Mouse (Mus musculus): ENCODE measurements around the gene Pla2g4b. TPM values are rescaled to one million over a fixed set of nuclear protein-coding genes. Genes with fewer than 3 reads are reported as not detected.

Pla2g4b gene
- polyA plus RNA-seq, 1 experiment: 8.3 TPM

DNA sequence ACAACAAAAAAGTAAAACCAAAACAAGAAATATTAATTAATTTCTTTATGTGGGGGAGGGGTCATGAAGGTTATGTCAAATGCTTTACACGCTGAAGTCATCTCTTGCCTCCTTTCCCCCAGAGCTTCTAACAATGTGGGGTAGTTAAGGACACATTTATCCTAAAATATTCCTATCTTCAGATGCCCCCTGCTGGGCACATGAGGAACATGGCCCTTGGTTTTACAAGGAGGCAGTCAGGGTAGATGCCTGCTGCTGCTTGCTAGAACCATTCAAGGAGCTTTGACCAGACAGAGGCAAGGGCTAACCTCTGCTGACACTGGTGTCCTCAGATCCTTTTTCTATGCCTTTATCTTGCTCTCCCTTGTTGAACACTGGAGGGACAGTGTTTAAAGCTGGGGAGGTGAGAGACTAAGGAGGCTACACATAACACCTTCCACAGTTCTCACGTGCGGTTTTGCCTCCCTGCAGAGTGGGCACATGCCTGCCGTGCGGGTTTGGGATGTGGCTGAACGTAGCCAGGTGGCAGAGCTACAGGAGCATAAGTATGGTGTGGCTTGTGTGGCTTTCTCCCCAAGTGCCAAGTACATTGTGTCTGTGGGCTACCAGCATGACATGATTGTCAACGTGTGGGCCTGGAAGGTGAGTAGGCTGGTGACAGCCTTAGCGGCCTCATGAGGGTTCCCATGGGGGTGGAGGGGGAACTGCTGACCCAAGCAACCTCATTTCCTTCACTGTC lies 21.6 kb upstream of the Pla2g4b start:
- Histone ChIP-seq H3K4me1 (ENCODE audit: control insufficient read depth, insufficient read depth, low read length) (peaks cover 2% of the 10 kb centered on the region), H3K27ac (ENCODE audit: insufficient read depth, low read length) (no peak overlapping the region), H3K27me3 (ENCODE audit: control insufficient read depth, insufficient read depth, low read length, poor library complexity, severe bottlenecking) (no peaks in the 10 kb centered on the region), H3K9me3 (replicated peaks; ENCODE audit: control insufficient read depth, insufficient read depth, low read length, poor library complexity, severe bottlenecking) (no peaks in the 10 kb centered on the region), H3K4me3 (ENCODE audit: low read depth, low read length) (no peak overlapping the region), H3K36me3 (ENCODE audit: control insufficient read depth, insufficient read depth, low read length, poor library complexity, severe bottlenecking) (no peaks in the 10 kb centered on the region), H3K9ac (ENCODE audit: low read depth, poor library complexity, severe bottlenecking) (no peak overlapping the region)
- TF ChIP-seq CTCF (IDR thresholded peaks at IDR 0.05; ENCODE audit: low read depth, low read length) (peak; percentile 20), EP300 (IDR thresholded peaks at IDR 0.05; ENCODE audit: insufficient read depth, low read depth, low read length) (no peak)

DNA sequence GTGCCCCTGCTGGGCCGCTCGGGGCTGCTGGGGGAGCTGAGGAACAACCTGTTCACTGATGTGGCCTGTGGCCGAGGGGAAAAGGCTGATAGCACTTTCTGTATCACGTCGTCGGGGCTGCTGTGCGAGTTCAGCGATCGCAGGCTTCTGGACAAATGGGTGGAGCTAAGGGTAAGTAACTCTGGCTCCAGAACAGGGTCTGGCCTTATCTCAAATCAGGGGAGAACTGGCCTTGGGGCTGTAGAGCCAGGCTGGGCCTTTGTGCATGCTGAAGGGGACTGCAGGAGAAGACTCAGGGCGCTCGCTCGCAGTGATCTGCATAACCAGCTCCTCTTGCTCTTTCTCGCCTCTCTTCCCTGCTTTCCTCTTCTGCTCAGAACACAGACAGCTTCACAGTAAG lies 20.3 kb upstream of the Pla2g4b start:
- TF ChIP-seq EP300 (IDR thresholded peaks at IDR 0.05; ENCODE audit: insufficient read depth, low read depth, low read length): no peak
- TF ChIP-seq CTCF (IDR thresholded peaks at IDR 0.05; ENCODE audit: low read depth, low read length): no peak
- TF ChIP-seq POLR2A (IDR thresholded peaks at IDR 0.05; ENCODE audit: insufficient read depth, low read length): no peak
- H3K36me3 ChIP-seq (ENCODE audit: control insufficient read depth, insufficient read depth, low read length, poor library complexity, severe bottlenecking): no peaks in the 10 kb centered on the region

DNA sequence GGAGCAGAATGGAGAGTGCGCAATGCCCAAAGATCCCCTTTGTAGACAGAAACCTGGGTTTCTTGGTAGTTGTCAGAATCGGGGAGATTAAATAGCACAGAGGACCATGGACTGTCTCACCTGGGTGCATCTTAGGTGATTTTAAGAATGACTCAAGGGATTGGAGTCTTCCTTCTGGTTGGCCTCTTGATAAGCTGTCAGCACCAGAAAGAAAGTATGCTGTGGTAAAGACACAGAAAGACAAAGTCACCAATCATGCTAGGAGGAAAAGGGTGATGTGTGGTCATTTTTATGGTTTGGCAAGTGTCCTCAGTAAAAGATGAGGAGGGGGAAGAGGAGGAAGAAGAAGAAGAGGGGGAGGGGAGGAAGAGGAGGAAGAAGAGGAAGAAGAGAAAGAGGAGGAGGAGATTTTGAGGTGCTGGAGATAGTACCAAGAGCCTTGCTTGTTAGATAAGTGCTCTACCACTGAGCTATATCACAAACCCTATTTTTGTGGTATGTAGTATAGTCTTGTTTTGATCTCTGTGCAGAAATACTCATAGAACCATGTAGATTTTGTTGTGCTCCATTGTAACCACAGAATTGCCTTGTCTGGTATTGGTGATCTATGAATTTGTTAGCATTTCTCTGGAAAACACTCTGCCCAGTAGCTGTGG lies 19.3 kb upstream of the Pla2g4b start:
- H3K9me3 ChIP-seq (replicated peaks; ENCODE audit: control insufficient read depth, insufficient read depth, low read length, poor library complexity, severe bottlenecking): no peaks in the 10 kb centered on the region
- TF ChIP-seq CTCF (IDR thresholded peaks at IDR 0.05; ENCODE audit: low read depth, low read length): no peak
- no peak for TF ChIP-seq POLR2A (IDR thresholded peaks at IDR 0.05; ENCODE audit: insufficient read depth, low read length)
- TF ChIP-seq EP300 (IDR thresholded peaks at IDR 0.05; ENCODE audit: insufficient read depth, low read depth, low read length): no peak
- no peak overlapping the region for H3K4me3 ChIP-seq (ENCODE audit: low read depth, low read length)
- H3K9ac ChIP-seq (ENCODE audit: low read depth, poor library complexity, severe bottlenecking): no peak overlapping the region
- H3K36me3 ChIP-seq (ENCODE audit: control insufficient read depth, insufficient read depth, low read length, poor library complexity, severe bottlenecking): no peaks in the 10 kb centered on the region
- no peak overlapping the region for H3K27ac ChIP-seq (ENCODE audit: insufficient read depth, low read length)
- H3K4me1 ChIP-seq (ENCODE audit: control insufficient read depth, insufficient read depth, low read length): no peaks in the 10 kb centered on the region
- H3K27me3 ChIP-seq (ENCODE audit: control insufficient read depth, insufficient read depth, low read length, poor library complexity, severe bottlenecking): no peaks in the 10 kb centered on the region

More for the DNA sequence above, 20.3 kb upstream of the Pla2g4b start:
- H3K27me3 ChIP-seq (ENCODE audit: control insufficient read depth, insufficient read depth, low read length, poor library complexity, severe bottlenecking): no peaks in the 10 kb centered on the region
- H3K4me3 ChIP-seq (ENCODE audit: low read depth, low read length): no peak overlapping the region
- H3K4me1 ChIP-seq (ENCODE audit: control insufficient read depth, insufficient read depth, low read length): no peaks in the 10 kb centered on the region
- no peak overlapping the region for H3K9ac ChIP-seq (ENCODE audit: low read depth, poor library complexity, severe bottlenecking)
- no peak overlapping the region for H3K27ac ChIP-seq (ENCODE audit: insufficient read depth, low read length)
- H3K9me3 ChIP-seq (replicated peaks; ENCODE audit: control insufficient read depth, insufficient read depth, low read length, poor library complexity, severe bottlenecking): no peaks in the 10 kb centered on the region

- Histone ChIP-seq H3K27ac (ENCODE audit: insufficient read depth, low read length) (no peak overlapping the region), H3K9ac (ENCODE audit: low read depth, poor library complexity, severe bottlenecking) (no peak overlapping the region), H3K9me3 (replicated peaks; ENCODE audit: control insufficient read depth, insufficient read depth, low read length, poor library complexity, severe bottlenecking) (no peaks in the 10 kb centered on the region), H3K4me1 (ENCODE audit: control insufficient read depth, insufficient read depth, low read length) (no peaks in the 10 kb centered on the region), H3K27me3 (ENCODE audit: control insufficient read depth, insufficient read depth, low read length, poor library complexity, severe bottlenecking) (no peaks in the 10 kb centered on the region), H3K36me3 (ENCODE audit: control insufficient read depth, insufficient read depth, low read length, poor library complexity, severe bottlenecking) (no peaks in the 10 kb centered on the region), H3K4me3 (ENCODE audit: low read depth, low read length) (no peak overlapping the region)
- TF ChIP-seq POLR2A (IDR thresholded peaks at IDR 0.05; ENCODE audit: insufficient read depth, low read length) (no peak), EP300 (IDR thresholded peaks at IDR 0.05; ENCODE audit: insufficient read depth, low read depth, low read length) (no peak), CTCF (IDR thresholded peaks at IDR 0.05; ENCODE audit: low read depth, low read length) (no peak)
These were observed 17.3 kb upstream of the Pla2g4b start for GRCm38 (mm10) chr2:120015882-120016281.

DNA sequence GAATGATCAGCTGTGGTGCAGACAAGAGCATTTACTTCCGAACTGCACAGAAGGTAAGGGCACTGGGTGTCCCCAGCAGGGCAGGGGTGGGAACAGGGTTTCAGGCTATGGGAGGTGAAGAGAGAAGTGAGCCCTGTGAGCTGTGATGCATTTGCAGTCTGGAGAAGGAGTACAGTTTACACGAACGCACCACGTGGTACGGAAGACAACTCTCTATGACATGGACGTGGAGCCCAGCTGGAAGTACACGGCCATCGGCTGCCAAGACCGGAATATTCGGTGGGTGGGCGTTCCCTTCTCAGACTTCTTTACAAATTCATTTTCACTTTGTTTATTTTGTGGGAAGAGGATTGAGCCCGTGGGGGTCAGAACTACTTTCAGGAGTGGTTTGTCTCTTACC lies 15.6 kb upstream of the Pla2g4b start:
- H3K27me3 ChIP-seq (ENCODE audit: control insufficient read depth, insufficient read depth, low read length, poor library complexity, severe bottlenecking): no peaks in the 10 kb centered on the region
- no peak overlapping the region for H3K4me3 ChIP-seq (ENCODE audit: low read depth, low read length)
- H3K27ac ChIP-seq (ENCODE audit: insufficient read depth, low read length): no peak overlapping the region
- H3K36me3 ChIP-seq (ENCODE audit: control insufficient read depth, insufficient read depth, low read length, poor library complexity, severe bottlenecking): no peaks in the 10 kb centered on the region
- H3K9me3 ChIP-seq (replicated peaks; ENCODE audit: control insufficient read depth, insufficient read depth, low read length, poor library complexity, severe bottlenecking): no peaks in the 10 kb centered on the region
- no peak overlapping the region for H3K9ac ChIP-seq (ENCODE audit: low read depth, poor library complexity, severe bottlenecking)
- TF ChIP-seq EP300 (IDR thresholded peaks at IDR 0.05; ENCODE audit: insufficient read depth, low read depth, low read length) (no peak), CTCF (IDR thresholded peaks at IDR 0.05; ENCODE audit: low read depth, low read length) (no peak), POLR2A (IDR thresholded peaks at IDR 0.05; ENCODE audit: insufficient read depth, low read length) (no peak)
- H3K4me1 ChIP-seq (ENCODE audit: control insufficient read depth, insufficient read depth, low read length): no peaks in the 10 kb centered on the region

- no peak overlapping the region for H3K9ac ChIP-seq (ENCODE audit: low read depth, poor library complexity, severe bottlenecking)
- H3K9me3 ChIP-seq (replicated peaks; ENCODE audit: control insufficient read depth, insufficient read depth, low read length, poor library complexity, severe bottlenecking): no peaks in the 10 kb centered on the region
- no peaks in the 10 kb centered on the region for H3K27me3 ChIP-seq (ENCODE audit: control insufficient read depth, insufficient read depth, low read length, poor library complexity, severe bottlenecking)
- no peak overlapping the region for H3K4me3 ChIP-seq (ENCODE audit: low read depth, low read length)
- no peak overlapping the region for H3K27ac ChIP-seq (ENCODE audit: insufficient read depth, low read length)
- H3K4me1 ChIP-seq (ENCODE audit: control insufficient read depth, insufficient read depth, low read length): no peaks in the 10 kb centered on the region
- no peaks in the 10 kb centered on the region for H3K36me3 ChIP-seq (ENCODE audit: control insufficient read depth, insufficient read depth, low read length, poor library complexity, severe bottlenecking)
- TF ChIP-seq EP300 (IDR thresholded peaks at IDR 0.05; ENCODE audit: insufficient read depth, low read depth, low read length) (no peak), POLR2A (IDR thresholded peaks at IDR 0.05; ENCODE audit: insufficient read depth, low read length) (no peak), CTCF (IDR thresholded peaks at IDR 0.05; ENCODE audit: low read depth, low read length) (no peak)
These were observed 8.9 kb upstream of the Pla2g4b start for GRCm38 (mm10) chr2:120024337-120024736.
